Mouse (Mus musculus) adrenal gland, postnatal 14 days (tissue): ENCODE results near the gene Plg. TPM values are rescaled to one million over a fixed set of nuclear protein-coding genes. Genes with fewer than 3 reads are reported as not detected.

ENCODE experiments used
- DNase-seq: peaks from one replicate; pipeline ENCODE4 v3.0.0; 2021; ENCODE audit warnings: mixed read lengths
- long read RNA-seq, 2 experiments: library from polyadenylated mRNA; stranded (forward); transcript quantifications; one replicate each; pipeline ENCODE4 v2.0.0; 2021
- total RNA-seq: library from RNA; stranded (reverse); gene quantifications from 2 replicates; pipeline ENCODE4 v1.2.3, GENCODE M21; 2021

The Plg gene
- 16.9 and 281 TPM in 2 replicates for total RNA-seq
- long read RNA-seq, experiment 1, partial matches to known transcripts, result 0 of 1 reads
- long read RNA-seq, experiment 1, other reads (novel, unspliced or antisense), result 0 of 1 reads
- long read RNA-seq, experiment 2, transcript Plg-201 (19 exons, 2,757 nt), result major isoform, 47 of 72 reads
- long read RNA-seq, experiment 2, partial matches to known transcripts, result 22 of 72 reads
- long read RNA-seq, experiment 2, other reads (novel, unspliced or antisense), result 3 of 72 reads

DNA sequence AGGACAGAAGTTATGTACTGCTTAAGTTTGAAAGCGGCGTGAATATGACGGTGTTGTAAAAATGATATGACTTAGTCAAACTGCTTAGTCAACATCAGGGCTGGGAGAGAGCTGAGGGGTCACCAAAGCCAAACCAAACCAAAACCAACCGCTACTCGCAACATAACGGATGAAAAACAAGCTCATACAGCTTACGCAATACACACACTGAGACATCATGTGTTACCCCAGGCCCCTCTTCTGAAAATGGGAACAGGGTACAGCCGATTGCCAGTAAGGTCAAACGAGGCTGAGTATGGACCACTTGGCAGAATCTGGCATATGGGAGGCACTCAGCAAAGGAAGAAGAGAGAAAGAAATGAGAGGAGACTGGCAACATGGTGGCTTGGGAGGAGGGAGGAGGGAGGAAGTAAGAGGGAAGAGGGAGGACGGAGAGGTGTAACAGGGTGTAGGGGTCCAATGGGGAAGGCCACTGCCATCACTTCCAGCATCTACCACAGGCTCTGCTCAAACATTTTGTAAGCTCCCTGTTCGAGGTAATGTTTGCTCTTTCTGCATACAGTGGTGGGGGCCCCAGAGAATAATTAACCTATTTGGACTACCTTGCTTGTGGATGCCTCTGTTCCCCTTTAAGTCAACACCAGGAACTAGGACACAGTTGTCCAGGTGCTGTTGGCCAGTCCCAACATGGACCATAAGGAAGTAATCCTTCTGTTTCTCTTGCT is at the start of gene Plg:
Gene Plg, plus strand, starts transcription at position 628 of the 725 bp plus-strand sequence.
- no peak for DNase-seq

DNA sequence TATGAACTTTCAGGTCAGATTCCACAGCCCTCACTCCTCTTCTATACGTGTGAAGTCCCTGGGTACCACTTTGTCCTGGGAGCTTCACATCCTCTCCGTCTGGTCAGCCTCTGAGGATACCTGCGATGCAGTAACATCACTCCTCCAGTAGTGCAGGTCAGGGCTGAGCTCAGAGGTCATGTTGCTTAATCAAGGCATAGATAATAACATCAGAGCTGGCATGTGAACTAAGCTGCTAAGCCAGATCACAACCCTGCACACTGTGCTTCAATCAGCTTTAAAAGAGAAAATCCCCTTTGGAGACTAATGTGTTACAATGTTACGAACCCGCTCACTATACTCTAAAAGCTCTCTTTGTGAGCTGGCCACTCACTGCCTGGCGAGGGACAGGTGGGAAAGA is 43.3 kb upstream of the Plg start:
- DNase-seq, result no peak

DNA sequence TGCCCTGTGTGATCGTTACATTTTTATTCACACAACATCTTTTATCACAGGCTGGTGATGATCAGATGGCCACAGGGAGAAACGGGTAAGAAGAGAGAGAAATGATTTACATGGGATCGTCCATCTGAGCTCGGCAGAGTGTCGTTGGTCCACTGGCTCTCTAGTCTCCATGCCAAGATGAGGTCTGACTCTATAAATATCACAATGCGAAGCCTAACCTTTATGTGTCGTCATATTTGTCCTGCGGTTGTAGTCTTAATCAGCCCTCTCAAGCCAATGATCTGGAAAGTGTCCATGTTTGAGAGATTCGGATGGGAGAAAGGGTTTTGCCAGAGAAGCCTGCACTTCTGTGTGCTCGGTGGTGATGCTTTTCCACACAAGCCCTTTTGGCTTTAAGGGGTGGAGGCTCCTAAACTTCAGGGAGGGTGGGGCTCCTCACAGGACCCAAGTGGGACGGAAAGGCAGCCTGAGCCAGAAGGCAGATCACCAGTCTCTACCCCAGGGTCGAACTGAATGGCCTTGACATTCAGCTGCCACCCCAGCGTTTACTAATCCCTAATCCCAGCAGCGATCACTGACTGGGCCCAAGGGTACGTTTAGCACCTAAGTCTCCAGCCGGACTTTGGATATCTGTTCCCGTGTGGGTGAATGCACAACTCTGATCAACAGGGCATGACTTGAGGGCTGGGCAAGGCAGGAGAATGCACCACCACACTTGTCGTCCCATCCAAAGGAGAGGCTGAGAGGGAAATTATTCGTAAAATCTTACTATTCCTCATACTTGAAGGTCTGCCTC is 42.1 kb upstream of the Plg start:
- DNase-seq, result no peak

DNA sequence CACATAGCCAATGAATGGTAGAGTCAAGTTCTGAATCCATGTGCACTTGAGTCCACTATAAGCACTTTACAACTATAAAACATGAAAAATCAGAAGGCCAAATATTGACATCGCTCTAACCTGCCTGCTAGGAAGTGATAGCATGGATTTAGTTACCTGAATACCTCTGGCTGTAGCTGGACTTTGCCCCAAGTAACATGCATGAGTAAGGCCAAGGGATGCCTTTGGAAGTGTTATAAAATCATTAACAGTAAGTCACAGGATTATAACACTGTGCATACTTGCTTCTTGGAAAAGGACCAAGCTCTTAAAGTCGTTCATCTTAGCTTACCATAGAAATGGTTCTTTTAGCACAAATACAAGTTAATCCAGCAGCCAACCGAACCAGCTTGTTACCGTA is 41.3 kb upstream of the Plg start:
- DNase-seq, result no peak

DNA sequence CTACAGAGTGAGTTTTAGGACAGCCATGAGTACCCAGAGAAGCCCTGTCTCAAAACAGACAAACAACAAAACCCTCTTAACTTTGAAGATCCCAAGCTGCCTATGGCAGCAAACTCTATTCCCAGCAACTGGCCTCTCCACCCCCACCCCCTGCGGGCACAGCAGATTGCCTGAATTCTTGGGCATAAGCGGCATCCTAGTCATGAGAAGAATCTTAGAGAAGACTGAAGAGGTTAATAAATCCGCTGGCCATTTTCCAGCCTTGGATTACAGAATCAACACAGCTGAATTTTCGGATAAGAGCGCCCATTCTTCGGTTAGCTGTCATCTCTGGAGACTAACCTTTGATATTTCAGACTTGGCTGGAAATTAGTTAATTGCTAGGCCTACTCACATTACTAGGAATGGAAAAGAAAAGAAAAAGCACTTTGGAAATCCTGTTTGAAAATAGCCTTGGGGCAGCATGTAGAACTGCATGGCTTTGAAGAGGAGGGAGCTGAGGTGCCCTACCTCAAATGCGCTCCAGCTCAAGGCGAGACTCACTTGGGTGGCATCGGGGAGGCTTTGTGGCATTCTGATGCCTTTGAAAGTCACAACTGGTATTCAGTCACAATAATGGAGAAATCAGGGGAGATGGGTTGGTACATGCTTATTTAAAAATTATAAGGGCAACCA is 34.6 kb upstream of the Plg start:
- DNase-seq, result no peak

DNA sequence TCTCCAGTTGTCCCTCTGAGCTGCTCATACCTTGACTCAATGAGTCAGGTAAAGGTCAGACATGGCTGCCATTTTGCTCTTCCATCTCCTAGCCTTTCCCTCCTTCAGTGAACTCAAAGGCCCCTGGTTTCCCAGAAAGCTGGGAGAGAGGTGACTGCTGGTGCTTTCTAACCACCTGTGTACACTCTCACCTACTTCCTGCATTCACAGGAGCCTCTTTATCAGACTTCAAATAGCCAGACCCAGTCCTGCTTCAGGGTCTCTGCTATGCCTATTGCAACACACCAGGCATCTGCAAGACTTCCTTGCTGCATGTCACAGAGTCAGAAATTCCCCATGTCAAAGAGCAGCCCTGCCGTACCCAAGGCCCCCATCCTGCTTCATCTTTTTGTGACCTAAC is 30.9 kb upstream of the Plg start:
- DNase-seq, result no peak

DNA sequence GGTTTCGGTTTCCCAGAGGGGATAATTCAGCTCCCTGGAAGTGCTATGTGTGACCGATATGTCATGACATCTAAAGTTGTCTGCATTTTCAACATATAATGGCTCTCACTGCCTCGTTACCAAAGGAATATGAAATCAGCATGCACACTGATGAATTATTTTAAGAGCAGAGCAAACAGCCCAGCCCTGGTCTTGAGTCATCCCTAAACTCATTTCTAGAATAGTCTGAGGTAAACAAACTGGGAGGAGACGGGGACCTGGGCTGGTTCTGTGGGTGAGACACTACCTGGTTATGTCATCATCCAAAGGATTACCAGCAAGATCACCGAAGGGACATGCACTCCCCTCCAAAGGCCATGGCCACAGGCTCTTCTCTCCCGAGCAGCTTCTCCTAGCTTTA is 26.8 kb upstream of the Plg start:
- no peak for DNase-seq

DNA sequence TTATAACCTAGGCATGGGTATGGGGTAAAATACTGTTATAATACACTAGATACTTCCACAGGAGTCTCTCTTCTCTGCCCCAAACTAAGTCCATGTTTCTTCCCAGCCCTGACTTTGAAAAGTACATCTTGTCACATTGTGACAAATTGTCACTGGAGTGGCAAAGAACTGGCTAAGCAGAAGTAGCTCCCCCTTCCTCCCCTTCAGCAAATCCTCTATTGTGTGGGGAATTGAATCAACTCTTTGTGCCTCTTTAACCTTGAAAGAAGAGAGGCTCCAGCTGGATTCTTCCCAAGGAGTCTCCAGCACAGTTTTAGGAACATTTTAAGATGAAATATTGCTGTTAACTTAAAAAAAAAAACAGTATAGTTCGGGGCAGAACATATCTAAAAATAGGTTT is 25.6 kb upstream of the Plg start:
- no peak for DNase-seq

DNA sequence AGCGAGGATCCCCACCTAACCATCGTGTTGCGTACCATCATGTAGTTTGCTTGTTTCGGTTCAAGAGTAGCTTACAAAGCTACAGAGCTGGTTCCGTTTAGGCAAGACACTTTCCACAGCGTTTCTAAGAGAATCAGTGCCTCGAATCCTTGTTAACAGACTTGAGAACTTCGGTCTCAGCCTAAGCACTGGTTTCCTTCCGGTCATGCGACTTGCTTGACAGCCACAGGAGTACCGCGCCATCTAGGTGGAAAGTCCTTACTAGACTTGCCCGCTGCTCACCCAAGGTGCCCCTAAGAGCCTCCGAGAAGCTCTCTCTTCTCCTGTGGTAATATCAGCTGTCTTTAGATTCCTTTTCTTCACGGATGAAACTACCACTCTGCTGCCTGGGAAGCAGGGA is 18.5 kb upstream of the Plg start:
- DNase-seq, result no peak

DNA sequence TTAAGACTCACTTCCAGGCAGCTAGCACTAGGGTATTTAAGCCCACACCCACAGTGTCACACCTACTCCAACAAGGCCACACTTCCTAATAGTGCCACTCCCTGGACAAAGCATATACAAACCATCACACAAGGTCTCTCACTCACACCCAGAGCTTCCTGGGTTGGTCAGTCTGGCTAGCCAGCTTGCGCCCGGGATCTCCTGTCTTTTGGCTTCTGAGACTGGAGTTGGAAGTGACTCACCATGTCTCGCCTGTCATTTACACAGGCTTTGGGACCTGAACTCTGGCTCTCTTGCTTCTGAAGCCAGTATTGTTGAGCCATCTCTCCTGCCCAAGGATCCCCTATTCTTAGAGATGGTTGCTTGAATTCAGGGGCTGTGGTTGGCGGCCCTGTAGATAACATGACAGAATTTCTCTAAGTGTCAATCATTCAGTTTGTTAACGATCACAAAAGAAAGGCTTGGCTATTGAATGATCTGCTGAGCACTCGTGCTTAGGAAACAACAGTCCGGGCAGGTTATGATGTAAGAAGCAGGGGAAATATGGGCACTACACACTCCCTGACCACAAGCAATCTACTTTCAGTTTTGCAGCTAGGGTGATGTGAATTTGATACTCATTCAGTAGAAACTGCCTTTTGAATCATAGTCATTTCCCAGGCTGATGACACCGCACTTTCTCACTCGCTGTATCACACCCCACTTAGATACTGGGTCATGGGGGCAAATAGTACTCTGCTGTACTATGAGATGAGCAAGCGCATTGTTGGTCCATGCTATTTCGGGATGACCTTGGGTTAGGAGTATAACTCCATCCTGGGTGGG is 14.6 kb upstream of the Plg start:
- no peak for DNase-seq

DNA sequence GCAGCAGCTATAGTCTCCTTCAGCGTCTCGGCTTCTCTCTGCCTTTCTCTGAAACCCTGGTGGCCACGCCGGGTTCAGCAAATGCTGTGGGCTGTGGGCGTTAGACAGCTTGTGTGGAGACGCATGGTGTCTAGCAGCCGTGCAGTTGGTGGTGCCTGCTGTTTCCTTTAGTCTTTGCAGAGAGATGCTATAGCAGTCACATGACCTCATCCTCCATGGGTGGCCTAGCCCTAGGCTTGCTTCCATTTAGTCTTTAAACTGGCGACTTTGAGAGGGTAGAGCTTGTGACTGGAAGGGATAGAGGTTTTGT is 14.0 kb upstream of the Plg start:
- DNase-seq, result no peak

DNA sequence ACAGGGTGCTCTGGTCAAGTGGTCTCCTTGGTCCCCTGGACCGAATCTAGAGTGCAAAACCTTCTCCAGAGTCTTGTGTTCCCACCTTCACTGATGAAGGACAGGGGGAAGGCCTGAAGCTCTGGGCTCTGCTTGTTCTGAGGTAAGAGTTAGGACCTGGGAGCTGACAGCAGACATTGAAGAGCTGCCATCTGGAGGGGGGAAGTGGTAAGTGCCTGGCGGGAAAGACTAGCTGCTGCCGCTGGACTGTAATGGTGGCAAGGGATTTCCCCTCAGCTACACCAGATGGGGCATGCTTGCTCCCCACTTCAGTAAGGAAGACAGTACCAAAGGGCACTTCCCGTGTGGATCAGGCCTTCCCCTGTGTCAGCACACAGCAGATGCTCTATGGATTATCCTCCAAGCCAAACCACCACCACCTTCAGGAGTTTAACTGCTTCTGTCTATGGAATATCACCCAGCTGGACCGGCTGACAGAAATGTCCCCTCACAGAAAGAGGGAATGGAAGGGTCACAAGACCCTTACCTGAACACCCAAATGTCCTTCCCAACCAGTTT is 11.0 kb upstream of the Plg start:
- DNase-seq, result peak; percentile 76

DNA sequence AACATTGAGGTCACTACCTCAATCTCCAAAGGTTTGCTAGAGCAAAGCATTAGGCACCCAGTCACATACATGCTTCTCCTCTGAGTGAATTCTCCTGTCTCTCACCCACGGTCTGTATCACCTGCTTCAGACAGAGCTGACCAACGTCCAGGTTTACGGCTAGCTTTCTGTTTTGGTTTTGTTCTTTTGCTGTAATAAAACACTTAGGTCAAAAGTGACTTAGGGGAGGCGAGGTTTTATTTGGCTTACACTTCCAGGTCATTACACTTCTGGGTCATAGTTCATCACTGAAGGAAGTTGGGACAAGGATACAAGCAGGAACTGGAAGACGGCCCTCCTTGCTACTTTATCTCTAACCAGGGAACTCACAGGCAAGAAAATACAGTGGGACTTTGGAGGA is 9.0 kb upstream of the Plg start:
- DNase-seq, result no peak

DNA sequence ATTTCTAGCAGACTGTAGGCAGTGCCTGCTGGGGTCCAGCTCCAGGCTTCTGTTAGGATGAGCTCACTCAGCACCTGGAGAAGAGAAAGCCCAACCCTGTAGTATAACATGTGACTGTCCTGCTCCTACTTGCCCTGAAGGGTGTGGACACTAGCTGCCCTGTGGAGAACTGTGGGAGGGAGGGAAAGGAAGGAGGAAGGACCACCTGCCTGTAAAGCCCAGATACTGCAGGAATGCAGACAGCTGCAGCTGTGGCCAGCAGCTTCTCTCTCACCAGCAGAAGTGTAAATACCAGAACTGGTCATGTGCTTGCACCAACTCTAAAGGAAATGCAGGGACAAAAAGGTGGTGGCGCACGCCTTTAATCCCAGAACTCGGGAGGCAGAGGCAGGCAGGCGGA is 8.1 kb upstream of the Plg start:
- DNase-seq, result no peak

DNA sequence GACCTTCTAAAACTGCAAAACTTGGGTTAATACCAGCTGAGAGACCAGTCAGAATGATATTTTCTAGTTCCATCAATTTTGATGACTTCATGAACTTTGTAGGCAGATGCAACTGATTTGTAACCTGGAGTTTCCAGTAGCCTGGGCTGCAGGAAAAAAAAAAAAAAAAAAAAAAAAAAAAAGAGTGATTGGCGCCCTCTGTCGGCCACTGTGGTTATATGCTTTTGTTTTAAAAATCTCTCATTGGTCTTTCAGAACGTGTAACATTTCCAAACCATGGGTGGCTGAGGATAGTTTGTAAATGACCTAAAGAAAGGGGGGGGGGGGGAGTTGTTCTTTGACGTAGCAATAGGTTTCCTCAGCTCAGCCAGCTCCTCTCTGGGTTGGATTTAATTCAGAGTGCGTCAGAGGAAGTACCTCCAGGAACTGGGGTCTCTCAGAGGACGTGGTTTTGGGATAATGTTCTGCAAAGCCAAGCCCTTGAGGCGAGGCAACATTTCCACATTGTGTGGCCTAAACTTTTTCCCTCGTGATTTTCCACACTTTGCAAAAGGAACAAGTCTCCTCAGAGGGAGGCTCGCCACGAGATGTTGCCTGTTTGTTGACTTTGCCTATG is 7.0 kb upstream of the Plg start:
- DNase-seq, result no peak

DNA sequence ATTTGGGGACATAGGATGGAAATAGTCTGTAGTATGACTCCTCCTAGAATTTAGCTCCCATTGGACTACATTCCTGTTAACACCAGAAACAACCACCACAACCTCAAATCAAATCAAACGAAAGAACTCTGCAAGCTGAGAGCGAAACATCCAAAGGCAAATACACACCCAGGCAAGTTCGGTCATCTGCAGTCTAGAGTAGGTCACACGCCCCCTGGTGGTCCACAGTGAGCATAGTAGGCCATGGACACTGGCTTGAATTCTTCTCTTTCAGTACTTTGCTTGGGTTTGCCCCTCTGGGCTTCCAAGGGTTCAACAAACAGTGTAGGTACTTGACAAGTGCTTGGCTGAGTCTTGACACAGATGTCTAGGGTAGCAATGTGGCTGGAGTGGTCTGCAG is 6.4 kb upstream of the Plg start:
- peak; percentile 84 for DNase-seq

DNA sequence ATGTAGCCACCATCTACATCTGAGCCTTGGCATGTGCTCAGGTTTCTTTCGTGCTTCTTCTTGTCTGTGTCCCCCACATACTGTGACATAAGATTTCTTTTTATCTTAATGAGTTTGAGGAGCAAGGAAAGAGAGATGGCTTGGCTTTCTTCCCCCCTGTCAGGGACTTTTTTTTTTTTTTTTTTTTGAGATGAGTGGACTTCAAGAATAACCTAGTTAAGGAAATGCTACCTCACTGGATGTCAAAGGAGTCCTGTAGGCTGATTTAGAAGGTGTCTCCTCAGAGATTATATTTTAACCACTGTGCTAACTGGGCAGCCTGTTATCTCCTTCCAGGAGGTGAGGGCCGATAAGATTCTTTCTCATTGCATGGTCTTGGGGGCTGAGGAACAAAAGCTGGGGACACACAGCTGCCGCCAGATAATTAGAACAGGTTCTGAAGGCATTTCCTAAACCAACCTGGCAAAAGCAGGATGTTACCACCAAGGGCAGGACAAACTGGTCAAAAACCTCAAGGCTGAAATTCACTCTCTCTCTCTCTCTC is 4.7 kb upstream of the Plg start:
- DNase-seq, result no peak

DNA sequence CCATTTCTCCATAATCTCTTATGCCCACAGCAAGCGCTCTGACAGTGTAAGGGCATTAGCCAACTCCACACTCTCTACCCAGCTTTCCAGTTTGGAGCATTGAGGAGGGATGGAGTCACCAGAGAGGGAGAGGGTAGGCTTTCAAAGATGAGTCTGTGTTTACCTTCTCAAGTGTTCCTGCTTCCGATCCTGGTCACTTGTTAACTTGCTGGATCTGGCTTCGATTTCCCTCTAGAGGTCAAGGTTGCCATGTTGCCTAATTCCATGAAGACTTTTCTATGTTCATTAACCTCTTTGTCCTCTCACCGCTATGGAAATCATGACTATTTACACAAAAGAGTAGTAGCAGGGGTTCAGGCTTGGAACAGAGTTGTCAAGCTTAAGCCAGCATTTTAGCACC is 1.9 kb downstream of the Plg start:
- no peak for DNase-seq

DNA sequence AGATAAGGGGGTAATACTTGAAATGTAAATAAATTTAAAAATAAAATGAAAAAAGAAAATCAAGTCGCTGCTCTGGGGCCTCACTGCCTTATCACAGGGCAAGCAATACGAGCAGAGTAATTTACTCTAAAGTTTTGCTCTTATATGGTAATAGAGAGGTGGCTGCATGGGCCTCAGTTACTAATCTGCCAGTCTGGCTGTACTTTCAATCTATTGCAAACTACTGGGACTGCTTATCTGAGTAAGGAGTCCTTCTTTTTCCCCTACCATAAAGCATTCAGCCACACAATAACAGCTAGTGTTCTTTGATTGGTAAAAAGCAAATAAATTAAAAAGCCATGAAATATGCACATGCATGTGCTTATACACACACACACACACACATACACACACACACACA is 3.2 kb downstream of the Plg start:
- no peak for DNase-seq

DNA sequence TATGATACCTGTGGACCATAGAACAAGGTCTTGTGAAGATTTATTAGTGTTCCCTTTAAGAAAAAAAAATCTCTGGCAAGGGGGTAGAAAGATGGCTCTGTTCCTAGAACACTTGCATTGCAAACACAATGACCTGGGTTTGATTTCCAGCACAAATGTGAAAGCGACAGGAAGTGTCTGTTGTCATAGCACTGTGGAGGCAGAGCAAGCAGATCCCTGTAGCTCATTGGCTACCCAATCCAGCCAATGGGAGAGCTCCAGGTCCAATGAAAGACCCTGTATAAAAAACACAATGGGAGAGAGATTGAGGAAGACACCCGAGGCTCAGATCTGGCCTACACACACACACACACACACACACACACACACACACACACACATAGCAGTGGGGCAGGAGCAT is 4.1 kb downstream of the Plg start:
- DNase-seq, result no peak
